Mouse (Mus musculus): Measurements from ENCODE around the gene Nxt2. TPM values are rescaled to one million over a fixed set of nuclear protein-coding genes. Genes with fewer than 3 reads are reported as not detected.

The Nxt2 gene
- polyA plus RNA-seq (2012; rRNA removed), result 2.5 and 3.0 TPM in 2 replicates

DNA sequence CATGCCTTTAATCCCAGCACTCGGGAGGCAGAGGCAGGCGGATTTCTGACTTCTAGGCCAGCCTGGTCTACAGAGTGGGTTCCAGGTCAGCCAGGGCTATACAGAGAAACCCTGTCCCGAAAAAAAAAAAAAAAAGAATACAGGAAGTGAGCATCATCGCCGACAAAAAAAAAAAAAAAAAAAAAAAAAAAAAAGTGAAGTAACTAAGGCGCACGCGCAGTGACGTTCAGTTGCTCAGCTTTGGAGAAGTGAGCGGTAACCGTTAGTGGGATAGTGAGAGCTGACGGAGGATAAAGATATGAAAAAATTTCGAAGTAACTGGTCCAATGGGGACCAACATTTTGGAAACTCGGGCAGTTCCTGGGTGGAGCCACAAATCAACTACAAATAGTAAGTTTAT is at the start of gene Nxt2:
Gene Nxt2, plus strand, starts transcription at position 229 of the 400 bp plus-strand sequence.

DNA sequence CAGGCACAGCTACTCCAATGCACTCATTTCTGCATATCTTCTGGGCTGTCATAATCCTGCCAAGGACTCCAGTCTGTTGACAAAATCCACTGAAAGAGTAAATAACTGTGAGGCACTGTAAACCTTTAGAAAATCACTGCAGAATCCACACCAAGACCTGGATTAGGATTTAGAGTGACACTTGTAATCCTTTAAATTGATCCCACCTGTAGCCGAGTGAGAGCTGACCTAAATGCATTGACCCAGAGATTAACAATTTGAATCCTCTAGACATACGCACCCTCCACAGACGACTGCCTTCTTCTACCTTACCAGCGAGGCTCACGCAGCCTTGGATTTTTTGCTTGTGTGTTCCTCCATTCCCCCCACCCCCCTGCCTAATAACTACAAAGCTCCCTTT is 29.7 kb upstream of the Nxt2 start, which contains the start of gene Gucy2f:
Gene Gucy2f, minus strand, starts transcription at position 101 of the 400 bp plus-strand sequence.

Other genes starting within 250 kb of the Nxt2 start
- under 0.01 TPM in 1 of 2 replicates, not detected in the other for gene Gucy2f, start 29.8 kb upstream of the Nxt2 start, polyA plus RNA-seq (2012; rRNA removed)
- 0.52 and 0.76 TPM in 2 replicates for gene Kcne1l, start 79.5 kb downstream of the Nxt2 start, polyA plus RNA-seq (2012; rRNA removed)
- gene Acsl4, start 163.8 kb downstream of the Nxt2 start, polyA plus RNA-seq (2012; rRNA removed), result 7.0 and 8.5 TPM in 2 replicates

All from liver, embryonic 14 days (tissue).